Mouse (Mus musculus): ENCODE data around the gene Sgk1.

Gene Sgk1

DNA sequence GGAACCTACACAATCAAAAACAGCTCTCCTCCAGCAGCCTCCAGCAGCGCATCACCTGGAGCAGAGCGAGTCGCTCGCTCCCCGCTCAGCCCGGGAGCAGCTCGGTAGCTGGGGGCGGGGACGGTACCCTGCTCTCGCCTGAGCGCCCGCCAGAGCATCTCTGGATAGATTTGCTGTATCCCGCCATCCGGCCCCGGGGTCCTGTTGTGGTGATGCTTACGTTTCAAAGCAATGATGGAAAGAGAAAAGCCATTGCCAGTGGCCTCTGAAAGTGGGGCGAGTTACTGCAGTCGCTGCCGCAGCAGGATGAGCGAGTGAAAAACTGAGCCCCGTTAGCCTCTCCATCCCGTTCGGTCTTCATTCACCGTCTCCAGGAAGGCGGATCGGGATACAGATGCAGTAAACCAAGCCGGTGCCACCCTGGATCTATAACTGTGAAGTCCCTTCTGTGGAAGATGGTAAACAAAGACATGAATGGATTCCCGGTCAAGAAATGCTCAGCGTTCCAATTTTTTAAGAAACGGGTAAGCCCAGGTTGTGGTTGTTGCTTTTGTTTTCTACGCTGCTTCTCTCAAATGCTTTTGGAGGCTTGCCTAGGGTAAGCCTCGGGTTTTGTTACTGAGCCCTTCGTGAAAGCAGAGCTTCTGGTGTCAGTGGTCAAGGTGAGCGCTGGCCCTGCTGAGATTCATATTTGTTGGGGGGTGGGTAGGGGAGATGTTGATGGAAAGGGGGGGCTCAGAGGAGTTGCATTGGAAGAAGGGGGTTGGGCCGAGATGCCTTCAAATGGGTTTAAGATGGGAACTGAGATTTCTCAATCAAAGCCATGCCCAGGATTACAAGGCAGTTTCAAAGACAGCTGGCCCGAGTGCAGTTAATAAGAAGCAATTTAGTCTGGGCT is at the start of gene Sgk1:
Gene Sgk1, plus strand, starts transcription at position 1 of the 898 bp plus-strand sequence.
- no peak for DNase-seq (ENCODE audit: extremely low spot score, low read depth, low spot score)

DNA sequence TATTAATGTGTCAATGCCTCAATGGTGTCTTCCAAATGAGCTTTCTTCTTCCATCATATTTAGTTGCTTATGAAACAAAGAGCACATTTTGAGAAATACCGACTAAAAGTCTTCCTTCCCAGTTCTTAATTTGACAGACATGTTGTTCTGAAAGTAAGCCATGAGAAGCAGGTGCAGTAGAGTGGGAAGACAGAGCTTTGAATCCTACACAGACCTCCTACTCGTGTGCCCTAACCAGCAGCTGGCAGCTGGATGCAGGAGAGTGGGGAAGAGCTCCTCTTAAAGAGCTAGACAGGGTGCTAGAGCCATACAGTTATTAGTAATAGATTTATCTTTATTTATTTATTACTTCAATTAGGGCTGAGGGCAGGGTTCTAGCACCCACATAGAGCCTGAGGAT is 49.7 kb upstream of the Sgk1 start:
- no peak for DNase-seq (ENCODE audit: extremely low spot score, low read depth, low spot score)

- no peak for DNase-seq (ENCODE audit: extremely low spot score, low read depth, low spot score)
Measured at GRCm38 (mm10) chr10:21833757-21834156, 48.2 kb upstream of the Sgk1 start.

- DNase-seq (ENCODE audit: extremely low spot score, low read depth, low spot score) = no peak
Measured at GRCm38 (mm10) chr10:21835077-21835476, 46.9 kb upstream of the Sgk1 start.

- DNase-seq (ENCODE audit: extremely low spot score, low read depth, low spot score) = no peak
Measured at GRCm38 (mm10) chr10:21839248-21840155, 42.5 kb upstream of the Sgk1 start.

- no peak for DNase-seq (ENCODE audit: extremely low spot score, low read depth, low spot score)
Measured at GRCm38 (mm10) chr10:21843326-21843725, 38.7 kb upstream of the Sgk1 start.

DNA sequence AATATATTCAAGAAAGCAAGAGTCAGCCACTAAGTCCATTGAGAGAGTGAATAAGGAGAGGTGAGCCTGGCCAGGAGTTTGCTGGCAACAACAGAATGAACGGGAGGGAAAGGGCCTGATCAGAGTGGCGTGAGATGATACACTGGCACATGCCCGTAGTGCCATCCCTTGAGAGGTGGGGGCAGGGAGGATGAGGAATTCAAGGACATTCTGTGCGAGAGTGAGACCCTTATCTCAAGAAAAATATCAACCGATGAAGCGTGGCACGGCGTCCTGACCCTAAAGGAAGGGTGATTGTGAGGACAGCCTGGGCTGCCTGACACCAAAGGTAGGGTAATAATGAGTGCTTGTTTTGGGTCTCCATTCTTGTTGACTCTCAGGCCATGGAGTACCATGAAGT is 38.1 kb upstream of the Sgk1 start:
- DNase-seq (ENCODE audit: extremely low spot score, low read depth, low spot score) = no peak

GRCm38 (mm10) chr10:21844391-21844790 is 37.6 kb upstream of the Sgk1 start:
- no peak for DNase-seq (ENCODE audit: extremely low spot score, low read depth, low spot score)

DNA sequence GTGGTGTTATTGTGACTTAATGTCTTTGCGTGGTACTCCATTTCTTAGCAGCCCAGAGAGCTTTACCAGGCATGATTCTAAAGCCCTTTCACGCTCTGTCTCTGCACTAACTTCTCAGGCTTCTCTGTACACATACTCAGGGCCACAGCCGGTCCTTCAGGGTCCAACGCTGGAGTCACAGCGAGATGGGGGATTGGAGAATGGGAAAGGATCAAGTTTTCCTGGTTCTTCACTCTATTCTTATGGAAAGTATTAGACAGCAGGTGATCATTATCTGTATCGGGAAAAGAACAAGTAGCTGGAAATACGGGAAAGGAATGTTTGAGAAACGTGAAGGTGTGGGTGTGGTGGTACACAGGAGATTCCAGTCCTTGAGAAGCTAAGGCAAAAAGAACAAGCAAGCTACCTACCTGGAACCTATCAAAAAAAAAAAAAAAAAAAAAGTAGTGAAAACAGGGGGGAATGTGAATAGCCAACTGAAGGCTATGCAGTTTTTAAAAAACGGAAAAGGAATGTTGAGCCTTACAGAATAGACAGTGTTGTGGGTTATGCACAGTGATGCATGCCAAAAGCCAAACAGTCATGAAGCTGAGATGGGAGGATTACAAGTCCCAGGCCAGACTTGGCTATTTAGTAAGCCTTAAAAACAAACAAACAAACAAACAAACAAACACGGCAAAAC is 36.2 kb upstream of the Sgk1 start:
- no peak for DNase-seq (ENCODE audit: extremely low spot score, low read depth, low spot score)

- no peak for DNase-seq (ENCODE audit: extremely low spot score, low read depth, low spot score)
Measured at GRCm38 (mm10) chr10:21846366-21846765, 35.6 kb upstream of the Sgk1 start.

GRCm38 (mm10) chr10:21847026-21847820 is 34.8 kb upstream of the Sgk1 start:
- no peak for DNase-seq (ENCODE audit: extremely low spot score, low read depth, low spot score)

GRCm38 (mm10) chr10:21847931-21848670 is 33.9 kb upstream of the Sgk1 start:
- DNase-seq (ENCODE audit: extremely low spot score, low read depth, low spot score) = no peak

DNA sequence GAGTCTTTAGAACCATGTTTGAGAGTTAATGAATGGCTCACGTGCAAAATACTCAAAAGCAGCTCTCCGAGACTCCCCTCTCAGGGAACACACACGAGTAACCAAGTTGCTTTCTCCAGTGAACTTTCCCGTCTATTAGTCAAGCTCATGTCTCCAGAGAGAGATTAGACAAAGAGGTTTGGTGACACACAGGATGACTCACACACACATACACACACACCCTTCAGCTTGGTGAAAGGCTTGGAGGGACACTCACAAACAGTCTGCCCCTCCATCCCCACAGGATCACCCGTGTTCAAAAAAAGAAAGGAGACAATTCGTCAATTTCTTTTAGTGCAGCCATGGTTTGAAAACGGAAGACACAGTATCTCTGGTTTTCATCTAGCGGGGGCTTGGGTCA is 32.7 kb upstream of the Sgk1 start:
- DNase-seq (ENCODE audit: extremely low spot score, low read depth, low spot score) = no peak

DNA sequence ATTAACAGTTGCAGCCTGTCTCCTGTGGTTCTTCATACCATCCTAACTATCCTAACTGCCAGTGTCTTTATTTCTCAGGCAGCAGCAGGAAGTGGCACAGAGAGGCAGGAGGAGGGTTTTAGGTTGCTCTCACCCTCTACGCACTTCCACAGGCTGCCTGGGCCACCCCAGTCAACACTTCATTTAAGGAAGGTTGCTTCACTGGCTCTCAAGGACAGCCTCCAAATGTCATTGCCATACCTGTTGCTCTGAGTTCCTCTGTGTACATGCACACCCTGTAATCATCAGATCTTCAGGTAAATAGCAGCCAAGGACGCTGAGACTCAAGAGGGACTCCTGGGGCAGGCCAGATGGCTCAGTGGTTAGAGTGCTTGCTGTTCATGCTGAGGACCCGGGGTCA is 31.7 kb upstream of the Sgk1 start:
- DNase-seq (ENCODE audit: extremely low spot score, low read depth, low spot score) = no peak

- no peak for DNase-seq (ENCODE audit: extremely low spot score, low read depth, low spot score)
Measured at GRCm38 (mm10) chr10:21853122-21853521, 28.9 kb upstream of the Sgk1 start.

GRCm38 (mm10) chr10:21853566-21854328 is 28.2 kb upstream of the Sgk1 start:
- no peak for DNase-seq (ENCODE audit: extremely low spot score, low read depth, low spot score)

GRCm38 (mm10) chr10:21855338-21855737 is 26.6 kb upstream of the Sgk1 start:
- no peak for DNase-seq (ENCODE audit: extremely low spot score, low read depth, low spot score)

DNA sequence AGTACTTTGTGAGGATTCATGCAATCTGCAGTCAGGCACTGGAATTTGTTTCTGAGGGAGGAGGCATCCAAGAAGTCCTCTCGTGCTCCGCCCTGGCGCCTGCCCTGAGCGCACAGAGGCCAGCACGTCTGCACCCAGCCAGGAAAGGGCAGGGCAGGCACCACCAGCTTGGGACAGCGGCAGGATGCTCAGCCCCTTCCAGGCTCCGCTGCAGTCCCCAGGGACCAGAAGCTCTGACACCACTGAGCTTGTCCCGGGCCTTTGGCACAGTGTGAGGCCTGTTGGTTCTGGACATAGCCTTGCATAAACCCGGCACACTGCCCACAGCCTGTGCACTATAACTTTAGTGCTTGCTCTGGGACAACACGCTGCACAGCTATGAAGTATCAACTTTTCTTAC is 24.3 kb upstream of the Sgk1 start:
- DNase-seq (ENCODE audit: extremely low spot score, low read depth, low spot score) = no peak

DNA sequence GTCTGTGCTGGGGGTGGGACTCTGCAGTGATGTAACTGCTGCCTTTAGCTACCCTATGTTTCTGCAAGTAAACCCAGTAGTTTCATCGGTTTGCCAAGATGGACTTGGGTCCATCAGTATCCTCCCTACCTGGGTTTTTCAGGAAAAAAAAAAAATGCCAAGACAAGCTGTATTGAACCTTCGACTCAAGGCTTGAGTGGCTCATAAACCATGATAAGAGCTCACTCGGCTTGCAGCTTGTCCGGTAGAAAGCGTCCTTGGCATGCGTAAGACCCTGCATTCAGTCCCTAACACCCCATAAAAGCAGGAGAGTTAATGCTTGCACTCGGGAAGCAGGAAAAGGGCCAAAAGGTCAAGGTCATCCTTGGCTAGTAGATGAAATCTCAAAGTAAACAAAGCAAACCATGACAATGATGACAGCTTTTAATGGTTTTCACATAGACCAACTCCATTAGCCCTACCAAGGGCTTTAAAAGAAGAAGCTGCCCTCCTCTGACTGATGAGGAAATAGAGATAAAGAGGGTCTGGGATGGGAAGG is 23.5 kb upstream of the Sgk1 start:
- no peak for DNase-seq (ENCODE audit: extremely low spot score, low read depth, low spot score)
